Mouse (Mus musculus) frontal cortex, postnatal 36 days (tissue): ENCODE measurements at regions not wholly inside any gene's neighbourhood (a gene's known extent, or its start where the extent isn't known, plus 50 kb on each side); places are given as distances from the start of the nearest gene placed in this dataset.

Source experiments
- DNase-seq, 2 experiments: peaks; one replicate each; pipeline ENCODE4 v3.0.0; 2022; ENCODE audit warnings: low spot score in 2 of 2

GRCm38 (mm10) chr9:85452196-85452857 lies 125.2 kb upstream of the Tent5a start:
- no peak for DNase-seq

GRCm38 (mm10) chr9:85451349-85451748 lies 124.2 kb upstream of the Tent5a start:
- no peak for DNase-seq

- no peak for DNase-seq
Observed at GRCm38 (mm10) chr9:85450877-85451276, 123.7 kb upstream of the Tent5a start.

GRCm38 (mm10) chr9:85449493-85449892 lies 122.3 kb upstream of the Tent5a start:
- no peak for DNase-seq

- no peak for DNase-seq
Observed at GRCm38 (mm10) chr9:85442761-85443505, 115.8 kb upstream of the Tent5a start.

- no peak for DNase-seq
Observed at GRCm38 (mm10) chr9:85439664-85440063, 112.5 kb upstream of the Tent5a start.

GRCm38 (mm10) chr9:85432220-85432619 lies 105.1 kb upstream of the Tent5a start:
- DNase-seq: no peak

GRCm38 (mm10) chr9:85426809-85427208 lies 99.7 kb upstream of the Tent5a start:
- no peak for DNase-seq

- DNase-seq: no peak
Observed at GRCm38 (mm10) chr9:85423908-85424307, 96.8 kb upstream of the Tent5a start.

- no peak for DNase-seq
Observed at GRCm38 (mm10) chr9:85414391-85414790, 87.2 kb upstream of the Tent5a start.

- DNase-seq: no peak
Observed at GRCm38 (mm10) chr9:85413813-85414212, 86.7 kb upstream of the Tent5a start.

GRCm38 (mm10) chr9:85410643-85411296 lies 83.6 kb upstream of the Tent5a start:
- peak; percentile 74 to 82 for DNase-seq

- DNase-seq: no peak
Observed at GRCm38 (mm10) chr9:85409974-85410506, 82.9 kb upstream of the Tent5a start.

- no peak for DNase-seq
Observed at GRCm38 (mm10) chr9:85408461-85408860, 81.3 kb upstream of the Tent5a start.

- no peak for DNase-seq
Observed at GRCm38 (mm10) chr9:85407592-85407991, 80.4 kb upstream of the Tent5a start.

- no peak for DNase-seq
Observed at GRCm38 (mm10) chr9:85401736-85402135, 74.6 kb upstream of the Tent5a start.

- DNase-seq: no peak
Observed at GRCm38 (mm10) chr9:85400600-85401313, 73.6 kb upstream of the Tent5a start.

- DNase-seq: no peak
Observed at GRCm38 (mm10) chr9:85394975-85395374, 67.8 kb upstream of the Tent5a start.

GRCm38 (mm10) chr9:85391283-85391682 lies 64.1 kb upstream of the Tent5a start:
- DNase-seq: no peak

- DNase-seq: no peak
Observed at GRCm38 (mm10) chr9:85388775-85389393, 61.7 kb upstream of the Tent5a start.

GRCm38 (mm10) chr9:85382413-85382812 lies 55.3 kb upstream of the Tent5a start:
- DNase-seq: no peak
